Mouse (Mus musculus): ENCODE data around the gene Atp2c1. TPM values are rescaled to one million over a fixed set of nuclear protein-coding genes. Genes with fewer than 3 reads are reported as not detected.

Atp2c1 gene
- total RNA-seq, 2 experiments from 2014 or later = 43.5 to 63.4 TPM

- intact Hi-C loops (cut with DNase I) = no loop called here
- DNase-seq = no peak
These were observed 150.1 kb downstream of the Atp2c1 start for GRCm38 (mm10) chr9:105376954-105377530.

- DNase-seq = no peak
- intact Hi-C loops (cut with DNase I) = no loop called here
These were observed 150.7 kb downstream of the Atp2c1 start for GRCm38 (mm10) chr9:105376411-105376810.

- intact Hi-C loops (cut with DNase I) = no loop called here
- no peak for DNase-seq
These were observed 152.8 kb downstream of the Atp2c1 start for GRCm38 (mm10) chr9:105374361-105374760.

- intact Hi-C loops (cut with DNase I) = no loop called here
- no peak for DNase-seq
These were observed 158.5 kb downstream of the Atp2c1 start for GRCm38 (mm10) chr9:105368605-105369004.

- DNase-seq = no peak
- intact Hi-C loops (cut with DNase I) = no loop called here
These were observed 160.9 kb downstream of the Atp2c1 start for GRCm38 (mm10) chr9:105366199-105366598.

- intact Hi-C loops (cut with DNase I) = no loop called here
- DNase-seq = no peak
These were observed 163.4 kb downstream of the Atp2c1 start for GRCm38 (mm10) chr9:105363520-105364231.

- intact Hi-C loops (cut with DNase I) = no loop called here
- no peak for DNase-seq
These were observed 164.9 kb downstream of the Atp2c1 start for GRCm38 (mm10) chr9:105362181-105362580.

Other genes with a start within 250 kb of the Atp2c1 start
- 10 to 100 TPM; 12.3 to 13.2 TPM for gene Aste1, start 131.9 kb downstream of the Atp2c1 start, total RNA-seq (2021)
- gene Nek11, start 131.8 kb downstream of the Atp2c1 start, total RNA-seq (2021) = not detected
- 10 to 100 TPM; 23.0 to 26.1 TPM for gene Pik3r4, start 115.7 kb upstream of the Atp2c1 start, total RNA-seq (2021)

All from heart, postnatal 10 days (tissue).